Mouse (Mus musculus): Measurements from ENCODE around the gene Ttll6.

DNA sequence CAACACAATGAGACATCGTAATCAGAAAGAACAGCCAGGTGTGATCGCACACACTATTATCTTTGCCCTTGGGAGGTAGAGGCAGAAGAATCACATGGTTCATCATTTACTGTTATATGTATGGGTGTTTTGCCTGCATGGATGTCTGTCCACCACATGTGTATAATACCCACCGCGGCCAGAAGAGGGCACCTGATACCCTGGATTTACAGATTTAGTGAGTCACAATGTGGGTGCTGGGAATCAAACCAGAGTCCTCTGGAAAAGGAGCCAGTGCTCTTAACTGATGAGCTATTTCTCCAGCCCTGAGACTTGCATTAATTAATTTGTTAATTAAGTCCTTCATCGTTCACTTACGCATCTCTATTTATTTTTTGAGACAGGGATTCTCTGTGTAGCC is 45.6 kb upstream of the Ttll6 start:
- no peak for TF ChIP-seq CTCF (IDR thresholded peaks at IDR 0.05; ENCODE audit: extremely low read depth, insufficient read depth, insufficient read length, insufficient replicate concordance)
- no peak for TF ChIP-seq POLR2A (IDR thresholded peaks at IDR 0.05; ENCODE audit: low read depth, low read length)

All from spleen, adult 2 months (tissue).